Mouse (Mus musculus): ENCODE measurements around the gene Fam118a. TPM values are rescaled to one million over a fixed set of nuclear protein-coding genes. Genes with fewer than 3 reads are reported as not detected.

Fam118a gene
- polyA plus RNA-seq, 1 experiment from 2014 or later, result 35.0 TPM

GRCm38 (mm10) chr15:85046230-85046950 is 17.6 kb downstream of the Fam118a start:
- H3K36me3 ChIP-seq, result peaks cover 36% of the 10 kb centered on the region
- H3K27me3 ChIP-seq, result no peaks in the 10 kb centered on the region
- H3K9me3 ChIP-seq, result no peaks in the 10 kb centered on the region
- 88% methylated on average over 14 of the region's 14 CpGs for WGBS
- peaks cover 26% of the 10 kb centered on the region for H3K4me1 ChIP-seq
- no peak for ATAC-seq (ENCODE audit: borderline replicate concordance, extremely low read depth, low FRiP score, low TSS enrichment)
- H3K4me3 ChIP-seq, result no peak overlapping the region
- no peak overlapping the region for H3K9ac ChIP-seq
- no peak overlapping the region for H3K4me2 ChIP-seq
- H3K27ac ChIP-seq, result no peak overlapping the region

GRCm38 (mm10) chr15:85047865-85048264 is 19.1 kb downstream of the Fam118a start:
- H3K27me3 ChIP-seq, result no peaks in the 10 kb centered on the region
- H3K9ac ChIP-seq, result no peak overlapping the region
- H3K27ac ChIP-seq, result no peak overlapping the region
- H3K4me1 ChIP-seq, result peaks cover 11% of the 10 kb centered on the region
- 70% methylated on average over 4 of the region's 4 CpGs for WGBS
- H3K9me3 ChIP-seq, result no peaks in the 10 kb centered on the region
- no peak overlapping the region for H3K4me2 ChIP-seq
- no peak for ATAC-seq (ENCODE audit: borderline replicate concordance, extremely low read depth, low FRiP score, low TSS enrichment)
- H3K36me3 ChIP-seq, result peaks cover 49% of the 10 kb centered on the region
- H3K4me3 ChIP-seq, result no peak overlapping the region

- H3K4me3 ChIP-seq, result no peak overlapping the region
- no peak for ATAC-seq (ENCODE audit: borderline replicate concordance, extremely low read depth, low FRiP score, low TSS enrichment)
- no peak overlapping the region for H3K4me2 ChIP-seq
- H3K9me3 ChIP-seq, result no peaks in the 10 kb centered on the region
- H3K27ac ChIP-seq, result no peak overlapping the region
- no peaks in the 10 kb centered on the region for H3K27me3 ChIP-seq
- H3K36me3 ChIP-seq, result peaks cover 63% of the 10 kb centered on the region
- H3K4me1 ChIP-seq, result no peaks in the 10 kb centered on the region
- 80% methylated on average over 1 of the region's 1 CpGs for WGBS
- no peak overlapping the region for H3K9ac ChIP-seq
These were observed 21.0 kb downstream of the Fam118a start for GRCm38 (mm10) chr15:85049758-85050157.

- H3K27ac ChIP-seq, result no peak overlapping the region
- no peaks in the 10 kb centered on the region for H3K9me3 ChIP-seq
- WGBS, result 91% methylated on average over 3 of the region's 3 CpGs
- no peak overlapping the region for H3K9ac ChIP-seq
- H3K4me2 ChIP-seq, result no peak overlapping the region
- no peak overlapping the region for H3K4me3 ChIP-seq
- no peaks in the 10 kb centered on the region for H3K27me3 ChIP-seq
- H3K36me3 ChIP-seq, result peaks cover 72% of the 10 kb centered on the region
- H3K4me1 ChIP-seq, result no peaks in the 10 kb centered on the region
- ATAC-seq (ENCODE audit: borderline replicate concordance, extremely low read depth, low FRiP score, low TSS enrichment), result no peak
These were observed 25.4 kb downstream of the Fam118a start for GRCm38 (mm10) chr15:85054098-85054497.

- WGBS, result 71% methylated on average over 4 of the region's 4 CpGs
- Histone ChIP-seq H3K4me2 (no peak overlapping the region), H3K4me1 (no peaks in the 10 kb centered on the region), H3K9ac (no peak overlapping the region), H3K27ac (no peak overlapping the region), H3K36me3 (peaks cover 65% of the 10 kb centered on the region), H3K9me3 (no peaks in the 10 kb centered on the region), H3K27me3 (no peaks in the 10 kb centered on the region), H3K4me3 (no peak overlapping the region)
- no peak for ATAC-seq (ENCODE audit: borderline replicate concordance, extremely low read depth, low FRiP score, low TSS enrichment)
These were observed 26.4 kb downstream of the Fam118a start for GRCm38 (mm10) chr15:85055186-85055585.

GRCm38 (mm10) chr15:85063421-85063820 is 34.7 kb downstream of the Fam118a start:
- no peaks in the 10 kb centered on the region for H3K27me3 ChIP-seq
- ATAC-seq (ENCODE audit: borderline replicate concordance, extremely low read depth, low FRiP score, low TSS enrichment), result no peak
- no peak overlapping the region for H3K9ac ChIP-seq
- H3K4me1 ChIP-seq, result no peaks in the 10 kb centered on the region
- no peak overlapping the region for H3K4me2 ChIP-seq
- peaks cover 34% of the 10 kb centered on the region for H3K36me3 ChIP-seq
- H3K9me3 ChIP-seq, result no peaks in the 10 kb centered on the region
- 91% methylated on average over 2 of the region's 2 CpGs for WGBS
- H3K27ac ChIP-seq, result no peak overlapping the region
- H3K4me3 ChIP-seq, result no peak overlapping the region

GRCm38 (mm10) chr15:85070561-85070960 is 41.8 kb downstream of the Fam118a start:
- no peaks in the 10 kb centered on the region for H3K27me3 ChIP-seq
- no peaks in the 10 kb centered on the region for H3K36me3 ChIP-seq
- no peak for ATAC-seq (ENCODE audit: borderline replicate concordance, extremely low read depth, low FRiP score, low TSS enrichment)
- no peak overlapping the region for H3K4me2 ChIP-seq
- no peaks in the 10 kb centered on the region for H3K9me3 ChIP-seq
- no peak overlapping the region for H3K27ac ChIP-seq
- H3K4me1 ChIP-seq, result no peaks in the 10 kb centered on the region
- no peak overlapping the region for H3K4me3 ChIP-seq
- 26% methylated on average over 2 of the region's 2 CpGs for WGBS
- H3K9ac ChIP-seq, result no peak overlapping the region

GRCm38 (mm10) chr15:85072651-85073050 is 43.9 kb downstream of the Fam118a start:
- ATAC-seq (ENCODE audit: borderline replicate concordance, extremely low read depth, low FRiP score, low TSS enrichment), result no peak
- no peaks in the 10 kb centered on the region for H3K9me3 ChIP-seq
- no peaks in the 10 kb centered on the region for H3K36me3 ChIP-seq
- no peaks in the 10 kb centered on the region for H3K4me1 ChIP-seq
- 82% methylated on average over 2 of the region's 2 CpGs for WGBS
- no peaks in the 10 kb centered on the region for H3K27me3 ChIP-seq
- no peak overlapping the region for H3K4me3 ChIP-seq
- no peak overlapping the region for H3K9ac ChIP-seq
- no peak overlapping the region for H3K27ac ChIP-seq
- no peak overlapping the region for H3K4me2 ChIP-seq

GRCm38 (mm10) chr15:85085641-85086040 is 56.9 kb downstream of the Fam118a start:
- WGBS, result 58% methylated on average over 1 of the region's 1 CpGs
- H3K27ac ChIP-seq, result no peak overlapping the region
- no peaks in the 10 kb centered on the region for H3K9me3 ChIP-seq

More at GRCm38 (mm10) chr15:85085641-85086040, 56.9 kb downstream of the Fam118a start:
- Histone ChIP-seq H3K27me3 (no peaks in the 10 kb centered on the region), H3K4me1 (no peaks in the 10 kb centered on the region), H3K4me2 (no peak overlapping the region), H3K4me3 (no peak overlapping the region), H3K36me3 (no peaks in the 10 kb centered on the region), H3K9ac (no peak overlapping the region)
- ATAC-seq (ENCODE audit: borderline replicate concordance, extremely low read depth, low FRiP score, low TSS enrichment), result no peak

Other genes starting within 250 kb of the Fam118a start
- gene Phf21b, start 172.9 kb upstream of the Fam118a start, polyA plus RNA-seq (2015; fragmentation: Nextera tagmentation; extraction: Ambion mirVana), result 0.24 and 0.67 TPM in 2 replicates
- gene Gm29666, start 108.9 kb upstream of the Fam118a start, polyA plus RNA-seq (2015; fragmentation: Nextera tagmentation; extraction: Ambion mirVana), result 0.38 and 0.44 TPM in 2 replicates
- 37.5 and 39.8 TPM in 2 replicates for gene Nup50, start 105.5 kb upstream of the Fam118a start, polyA plus RNA-seq (2015; fragmentation: Nextera tagmentation; extraction: Ambion mirVana)
- gene 5031439G07Rik, start 40.4 kb upstream of the Fam118a start, polyA plus RNA-seq (2015; fragmentation: Nextera tagmentation; extraction: Ambion mirVana), result 6.8 and 10.6 TPM in 2 replicates
- gene Upk3a, start 11.8 kb upstream of the Fam118a start, polyA plus RNA-seq (2015; fragmentation: Nextera tagmentation; extraction: Ambion mirVana), result 8.5 and 9.1 TPM in 2 replicates
- 0.21 and 0.39 TPM in 2 replicates for gene Smc1b, start 103.0 kb downstream of the Fam118a start, polyA plus RNA-seq (2015; fragmentation: Nextera tagmentation; extraction: Ambion mirVana)
- 0.39 and 0.49 TPM in 2 replicates for gene Ribc2, start 103.1 kb downstream of the Fam118a start, polyA plus RNA-seq (2015; fragmentation: Nextera tagmentation; extraction: Ambion mirVana)
- gene Fbln1, start 177.0 kb downstream of the Fam118a start, polyA plus RNA-seq (2015; fragmentation: Nextera tagmentation; extraction: Ambion mirVana), result 248 and 250 TPM in 2 replicates

Measured in lung, embryonic 15.5 days (tissue).